Mouse (Mus musculus) MEL (cell line): ENCODE results near the gene Pcgf5. TPM values are rescaled to one million over a fixed set of nuclear protein-coding genes. Genes with fewer than 3 reads are reported as not detected.

Experiments used
- DNase-seq: peaks from one replicate; pipeline ENCODE4 v3.0.0; 2011; ENCODE audit warnings: low read depth, low spot score
- H3K27ac ChIP-seq: 2 replicates; pipeline ENCODE4 v1.5.1; 2012; ENCODE audit warnings: low read depth, mild to moderate bottlenecking, control low read depth, low read length, moderate library complexity; ENCODE audit not compliant: control insufficient read depth
- H3K27me3 ChIP-seq, 2 experiments: fragments of 150-350 bp in 1 of 2; sonication (generic) in 1 of 2; 2 replicates each; pipeline ENCODE4 v1.6.1; 2012; ENCODE audit warnings: low read length in 2 of 2, mild to moderate bottlenecking in 2 of 2, improper control_type of control experiment in 1 of 2, moderate library complexity in 1 of 2; ENCODE audit not compliant: insufficient read depth in 2 of 2, control insufficient read depth in 1 of 2
- H3K36me3 ChIP-seq, 2 experiments: 2 replicates each; pipeline ENCODE4 v1.6.1; 2012 to 2014; ENCODE audit warnings: low read length in 2 of 2, improper control_type of control experiment in 1 of 2, inconsistent platforms in 1 of 2, mild to moderate bottlenecking in 1 of 2; ENCODE audit not compliant: insufficient read depth in 2 of 2, control insufficient read depth in 1 of 2
- H3K4me1 ChIP-seq, 2 experiments: fragments of 150-350 bp in 1 of 2; sonication (generic) in 1 of 2; 2 replicates each; pipeline ENCODE4 v1.6.1; 2012; ENCODE audit warnings: low read length in 2 of 2, improper control_type of control experiment in 1 of 2, mild to moderate bottlenecking in 1 of 2; ENCODE audit not compliant: insufficient read depth in 2 of 2, control insufficient read depth in 1 of 2
- H3K4me3 ChIP-seq, 2 experiments: fragments of 150-350 bp in 1 of 2; sonication (generic) in 1 of 2; 2 replicates each; pipeline ENCODE4 v1.5.1; 2012; ENCODE audit warnings: low read depth in 2 of 2, low read length in 2 of 2, mild to moderate bottlenecking in 2 of 2, moderate library complexity in 2 of 2, control low read depth in 1 of 2, improper control_type of control experiment in 1 of 2; ENCODE audit not compliant: control insufficient read depth in 1 of 2, insufficient read depth in 1 of 2
- H3K79me2 ChIP-seq: 2 replicates; pipeline ENCODE4 v1.6.1; 2012; ENCODE audit warnings: mild to moderate bottlenecking, low read length, moderate library complexity; ENCODE audit not compliant: control insufficient read depth, poor library complexity, insufficient read depth
- H3K9ac ChIP-seq: 2 replicates; pipeline ENCODE4 v1.6.1; 2012; ENCODE audit warnings: low read depth, mild to moderate bottlenecking, control low read depth, low read length, moderate library complexity; ENCODE audit not compliant: control insufficient read depth, poor library complexity, severe bottlenecking
- H3K9me3 ChIP-seq: fragments of 150-350 bp; sonication (generic); replicated peaks from 2 replicates; pipeline ENCODE4 v1.6.1; 2012; ENCODE audit warnings: mild to moderate bottlenecking, low read length, improper control_type of control experiment, moderate library complexity; ENCODE audit not compliant: insufficient read depth
- BHLHE40 ChIP-seq: IDR thresholded peaks from 2 replicates; pipeline ENCODE4 v1.6.1; 2012; ENCODE audit warnings: low read depth, mild to moderate bottlenecking, inconsistent platforms, low read length, improper control_type of control experiment, borderline replicate concordance
- EP300 ChIP-seq, 2 experiments: IDR thresholded peaks; 2 replicates each; pipeline ENCODE4 v1.6.1; 2011; ENCODE audit warnings: improper control_type of control experiment in 2 of 2, low read length in 2 of 2, low read depth in 1 of 2, mild to moderate bottlenecking in 1 of 2
- ETS1 ChIP-seq: IDR thresholded peaks from 2 replicates; pipeline ENCODE4 v1.6.1; 2012; ENCODE audit warnings: low read depth, mild to moderate bottlenecking, inconsistent platforms, low read length, improper control_type of control experiment, moderate library complexity
- GABPA ChIP-seq: IDR thresholded peaks from 2 replicates; pipeline ENCODE4 v1.6.1; 2012; ENCODE audit warnings: low read depth, mild to moderate bottlenecking, inconsistent platforms, low read length, improper control_type of control experiment, moderate library complexity
- GATA1 ChIP-seq: IDR thresholded peaks from 2 replicates; pipeline ENCODE4 v1.6.1; 2011; ENCODE audit warnings: low read depth, low read length, improper control_type of control experiment
- KAT2A ChIP-seq: conservative IDR thresholded peaks from 2 replicates; pipeline ENCODE4 v1.6.1; 2012; ENCODE audit warnings: low read depth, low read length, improper control_type of control experiment, inconsistent platforms
- MAZ ChIP-seq: IDR thresholded peaks from 2 replicates; pipeline ENCODE4 v1.6.1; 2012; ENCODE audit warnings: low read depth, mild to moderate bottlenecking, inconsistent platforms, low read length, improper control_type of control experiment
- MEF2A ChIP-seq: IDR thresholded peaks from 2 replicates; pipeline ENCODE4 v1.6.1; 2014; ENCODE audit warnings: low read depth, mild to moderate bottlenecking, inconsistent platforms, low read length, improper control_type of control experiment; ENCODE audit not compliant: poor library complexity, insufficient replicate concordance, severe bottlenecking; ENCODE audit errors: extremely low read depth
- MYB ChIP-seq: IDR thresholded peaks from 2 replicates; pipeline ENCODE4 v1.6.1; 2011; ENCODE audit warnings: mild to moderate bottlenecking, low read depth, low read length, improper control_type of control experiment
- NELFE ChIP-seq: IDR thresholded peaks from 2 replicates; pipeline ENCODE4 v1.6.1; 2011; ENCODE audit warnings: low read depth, low read length, improper control_type of control experiment
- NRF1 ChIP-seq: IDR thresholded peaks from 2 replicates; pipeline ENCODE4 v1.6.1; 2014; ENCODE audit warnings: low read depth, mild to moderate bottlenecking, inconsistent platforms, low read length, improper control_type of control experiment, moderate library complexity; ENCODE audit not compliant: poor library complexity, insufficient read depth, severe bottlenecking
- POLR2AphosphoS5 ChIP-seq: IDR thresholded peaks from 2 replicates; pipeline ENCODE4 v1.6.1; 2012; ENCODE audit warnings: low read depth, borderline replicate concordance, mild to moderate bottlenecking, inconsistent platforms, low read length, moderate library complexity, mixed read lengths
- SMC3 ChIP-seq: IDR thresholded peaks from 2 replicates; pipeline ENCODE4 v1.6.1; 2011; ENCODE audit warnings: low read depth, low read length, improper control_type of control experiment
- TAL1 ChIP-seq: IDR thresholded peaks from 2 replicates; pipeline ENCODE4 v1.6.1; 2012; ENCODE audit warnings: mild to moderate bottlenecking, inconsistent platforms, low read length, moderate library complexity, mixed read lengths
- TBP ChIP-seq: IDR thresholded peaks from 2 replicates; pipeline ENCODE4 v1.8.0; 2011; ENCODE audit warnings: low read depth, low read length, improper control_type of control experiment
- TCF12 ChIP-seq: IDR thresholded peaks from 2 replicates; pipeline ENCODE4 v1.6.1; 2014; ENCODE audit warnings: low read depth, mild to moderate bottlenecking, inconsistent platforms, low read length, improper control_type of control experiment, moderate library complexity
- ZC3H11A ChIP-seq: IDR thresholded peaks from 2 replicates; pipeline ENCODE4 v1.6.1; 2012; ENCODE audit warnings: low read depth, mild to moderate bottlenecking, inconsistent platforms, low read length, improper control_type of control experiment
- ZMIZ1 ChIP-seq: IDR thresholded peaks from 2 replicates; pipeline ENCODE4 v1.6.1; 2012; ENCODE audit warnings: low read depth, mild to moderate bottlenecking, inconsistent platforms, low read length, improper control_type of control experiment, moderate library complexity
- polyA plus RNA-seq, 2 experiments: library from polyadenylated mRNA; stranded (reverse) in 1 of 2; unstranded in 1 of 2; fragments of >175 nt in 1 of 2; fragments of >200 nt in 1 of 2; gene quantifications; 2 replicates each; pipeline versions ENCODE4 v1.2.1 to v1.2.4; 2012; ENCODE audit warnings: low replicate concordance in 2 of 2, low read depth in 1 of 2; ENCODE audit not compliant: insufficient read length in 2 of 2, insufficient read depth in 1 of 2, missing spikeins in 1 of 2
- total RNA-seq: library from RNA; depleted of rRNA; stranded (reverse); fragments of 300-350 nt; gene quantifications from 2 replicates; pipeline ENCODE4 v1.2.3, GENCODE M21; 2012

The Pcgf5 gene
- total and polyA plus RNA-seq, 3 experiments, result 10.0 to 23.2 TPM; not detected in 1

DNA sequence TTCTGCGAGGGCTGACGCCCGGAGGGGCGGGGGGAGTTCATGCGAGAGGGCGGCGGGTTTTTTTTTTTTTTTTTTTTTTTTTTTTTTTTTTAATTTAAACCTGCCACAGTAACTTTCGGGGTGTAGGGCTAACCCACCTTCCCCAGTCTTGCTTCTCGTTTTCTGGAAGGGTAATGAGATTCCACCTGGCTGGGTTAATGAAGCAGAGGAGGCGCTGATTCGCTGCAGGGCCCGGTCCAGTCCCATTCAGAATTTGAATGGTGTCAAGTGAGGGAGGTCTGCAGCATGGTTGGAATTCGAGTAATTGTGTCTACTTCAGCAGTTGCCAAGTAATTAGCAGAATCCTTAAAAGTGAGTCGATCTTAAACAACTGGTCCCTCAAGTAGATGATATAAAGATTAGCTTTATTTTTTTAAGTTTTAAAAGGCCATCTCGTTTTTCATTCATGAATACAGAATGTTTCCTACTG is 1.4 kb downstream of the Pcgf5 start:
- H3K27me3 ChIP-seq, result no peaks in the 10 kb centered on the region
- no peak overlapping the region for H3K9ac ChIP-seq
- H3K9me3 ChIP-seq, result no peaks in the 10 kb centered on the region
- no peaks in the 10 kb centered on the region for H3K36me3 ChIP-seq
- no peaks in the 10 kb centered on the region for H3K79me2 ChIP-seq
- no peak overlapping the region for H3K4me3 ChIP-seq
- H3K27ac ChIP-seq, result no peak overlapping the region
- no peaks in the 10 kb centered on the region for H3K4me1 ChIP-seq
- DNase-seq, result no peak
- TF ChIP-seq TBP, result no peak
- TF ChIP-seq NELFE, result no peak
- no peak for TF ChIP-seq GATA1
- no peak for TF ChIP-seq SMC3
- no peak for TF ChIP-seq ZMIZ1
- TF ChIP-seq EP300 (IDR thresholded peaks at IDR 0.05; ENCODE audit: low read depth in 1 of 2, low read length in 2 of 2), result no peak
- TF ChIP-seq MEF2A, result no peak
- TF ChIP-seq ZC3H11A, result no peak
- TF ChIP-seq BHLHE40, result no peak
- TF ChIP-seq NRF1, result no peak
- no peak for TF ChIP-seq KAT2A
- TF ChIP-seq TCF12, result no peak

DNA sequence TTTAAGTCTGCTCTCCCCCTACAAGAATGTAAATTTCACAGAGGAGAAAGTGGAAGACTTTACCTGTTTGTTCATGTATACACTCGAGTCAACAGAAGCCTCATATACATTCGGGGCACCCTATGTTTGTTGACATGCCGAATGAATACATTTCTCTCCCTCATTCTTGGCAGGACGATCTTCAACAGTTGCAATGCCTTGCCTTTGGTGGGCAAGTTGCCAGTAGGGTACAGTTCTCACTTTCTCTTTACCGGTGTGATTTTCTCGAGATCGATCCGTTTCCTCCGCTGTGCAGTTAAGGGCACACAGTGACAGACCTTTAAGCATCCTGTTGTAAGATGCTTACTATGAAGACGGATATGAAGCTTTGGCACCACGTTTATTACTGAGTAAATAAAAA is 2.1 kb downstream of the Pcgf5 start:
- no peak for DNase-seq
- H3K9ac ChIP-seq, result no peak overlapping the region

DNA sequence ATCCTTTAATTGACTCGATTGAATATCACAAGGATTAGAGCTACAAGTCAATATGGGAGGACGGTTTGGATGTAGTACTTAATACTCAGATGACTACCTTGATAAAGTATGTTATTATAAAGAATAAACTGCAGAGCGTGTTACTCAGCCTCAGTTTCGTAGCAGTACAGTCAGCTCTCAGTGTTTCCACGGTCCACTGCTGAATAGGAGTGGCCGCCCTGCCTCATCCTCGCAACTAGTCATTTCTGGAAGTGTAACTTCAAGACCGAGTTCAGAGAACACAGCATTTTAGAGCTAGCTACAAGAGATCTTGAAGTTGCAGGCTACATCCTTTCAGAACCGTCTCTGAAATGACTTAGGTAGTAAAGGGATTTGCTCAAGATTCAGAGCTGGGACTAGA is 2.8 kb downstream of the Pcgf5 start:
- H3K9me3 ChIP-seq, result no peaks in the 10 kb centered on the region
- H3K9ac ChIP-seq, result no peak overlapping the region
- H3K79me2 ChIP-seq, result no peaks in the 10 kb centered on the region
- no peak for DNase-seq
- no peak overlapping the region for H3K27ac ChIP-seq
- H3K27me3 ChIP-seq, result no peaks in the 10 kb centered on the region
- no peaks in the 10 kb centered on the region for H3K4me1 ChIP-seq
- TF ChIP-seq MYB (no peak), TAL1 (no peak), GATA1 (no peak), ETS1 (no peak), POLR2AphosphoS5 (no peak), GABPA (no peak), KAT2A (no peak), SMC3 (no peak), BHLHE40 (no peak)
- TF ChIP-seq, all 39 proteins: peak for 0
- Histone ChIP-seq H3K36me3 (no peaks in the 10 kb centered on the region), H3K4me3 (no peak overlapping the region)

More for the DNA sequence above, 2.1 kb downstream of the Pcgf5 start:
- Histone ChIP-seq H3K36me3 (no peaks in the 10 kb centered on the region), H3K27ac (no peak overlapping the region), H3K9me3 (no peaks in the 10 kb centered on the region), H3K4me3 (no peak overlapping the region), H3K27me3 (no peaks in the 10 kb centered on the region), H3K79me2 (no peaks in the 10 kb centered on the region), H3K4me1 (no peaks in the 10 kb centered on the region)
- TF ChIP-seq ETS1, result no peak
- no peak for TF ChIP-seq MAZ
